Comparison of ENCODE assay signal across 23 mouse cellular contexts in genomic region chr6:88522606-88523005, GRCm38 (mm10). TPM values are rescaled to one million over a fixed set of nuclear protein-coding genes. Genes with fewer than 3 reads are reported as not detected.
DNase-seq lines count a peak whose midpoint lies in the region; ATAC-seq and TF ChIP-seq lines count a peak whose summit lies in the region.
"Had no signal": no experiment of that assay in that cellular context is flagged by ENCODE, and none has a peak within 500 bp of the region (broad histone marks: within the 10 kb centered on the region; RNA-seq: fewer than 3 reads in every experiment).

No protein-coding gene starts in this region.

- 18% methylated on average over 3 of the region's 3 CpGs for WGBS in spleen, adult 2 months

- DNase-seq in CD4-positive, CD25-positive, alpha-beta regulatory T cell, adult 2 months (ENCODE audit: low read depth, low spot score): peak; percentile 57
- DNase-seq in spleen, adult 2 months (ENCODE audit: low read depth in 1 of 2, low spot score in 2 of 2): peak in 1 of 2 experiments; percentile 17
- no peak for DNase-seq in spleen, postnatal 14 days (ENCODE audit: low spot score in 2 of 2)
- DNase-seq in left cerebral cortex, adult 11 months (ENCODE audit: low spot score): no peak
- DNase-seq in frontal cortex, postnatal 36 days (ENCODE audit: low spot score in 2 of 2): no peak
- DNase-seq: adrenal gland, postnatal 14 days; cerebellum, adult 11-12 months; cerebellum, postnatal 14 days; forebrain, postnatal 0 days; kidney, adult 8-10 months; kidney, postnatal 25 days; lung, postnatal 4 days; thymus, postnatal 4 days had no signal

- no peaks in the 10 kb centered on the region for H3K27me3 ChIP-seq in spleen, adult 2 months (ENCODE audit: control insufficient read depth, insufficient read depth, low read length)
- H3K27me3 ChIP-seq: heart, embryonic 13.5 days; lung, embryonic 15.5 days; midbrain, embryonic 12.5 days; neural tube, embryonic 13.5 days had no signal

- ATAC-seq in CD4-positive, CD25-positive, alpha-beta regulatory T cell, adult 4 months: no peak
- peak; percentile 52 for ATAC-seq in common myeloid progenitor, adult 5-6 weeks (replicated peaks; ENCODE audit: low read depth, poor library complexity, severe bottlenecking)
- peak; percentile 16 for ATAC-seq in megakaryocyte progenitor cell, adult 5-6 weeks (replicated peaks; ENCODE audit: poor library complexity)
- ATAC-seq: forebrain, postnatal 0 days; Patski had no signal

- TF ChIP-seq CTCF in spleen, adult 2 months (IDR thresholded peaks at IDR 0.05; ENCODE audit: extremely low read depth, insufficient read depth, insufficient read length, insufficient replicate concordance): no peak

- H3K4me1 ChIP-seq in spleen, adult 2 months (ENCODE audit: control insufficient read depth, insufficient read depth, insufficient read length): peaks cover 6% of the 10 kb centered on the region; the same call in 1 of the 2 replicates

- no peak overlapping the region for H3K27ac ChIP-seq in spleen, adult 2 months (ENCODE audit: insufficient read depth, low read length)
- H3K27ac ChIP-seq: forebrain, embryonic 10.5 days; heart, embryonic 13.5 days; hindbrain, embryonic 10.5 days; lung, embryonic 15.5 days; midbrain, embryonic 12.5 days; neural tube, embryonic 13.5 days had no signal

- H3K36me3 ChIP-seq in spleen, adult 2 months (ENCODE audit: control insufficient read depth, insufficient read depth, low read length): no peaks in the 10 kb centered on the region
- H3K36me3 ChIP-seq: forebrain, embryonic 10.5 days; heart, embryonic 13.5 days; hindbrain, embryonic 10.5 days; lung, embryonic 15.5 days; midbrain, embryonic 12.5 days; neural tube, embryonic 13.5 days had no signal

- peak overlapping the region; percentile 52 for H3K4me3 ChIP-seq in spleen, adult 2 months (ENCODE audit: extremely low read depth, insufficient read depth, insufficient read length)
- H3K4me3 ChIP-seq: forebrain, embryonic 10.5 days; heart, embryonic 13.5 days; hindbrain, embryonic 10.5 days; lung, embryonic 15.5 days; midbrain, embryonic 12.5 days; neural tube, embryonic 13.5 days had no signal

- no peak for TF ChIP-seq POLR2A in spleen, adult 2 months (IDR thresholded peaks at IDR 0.05; ENCODE audit: low read depth, low read length)

RNA-seq across cellular contexts. Expression of gene Sec61a1, which starts 3.9 kb away (rescaled TPM):
- polyA plus RNA-seq in CD4-positive, CD25-positive, alpha-beta regulatory T cell, adult 4 months (2017; shearing (Covaris generic)): 100 to 1,000 TPM; 183 to 268 TPM
- 147 and 172 TPM in 2 replicates for polyA plus RNA-seq in spleen, adult 2 months (2012; rRNA removed)
- 76.9 and 101 TPM in 2 replicates for total RNA-seq in common myeloid progenitor, adult 5-6 weeks (2017)
- 169 and 184 TPM in 2 replicates for total RNA-seq in megakaryocyte progenitor cell, adult 5-6 weeks (2015)
- 140 and 153 TPM in 2 replicates for total RNA-seq in megakaryocyte progenitor cell, adult 5-6 weeks (2017)

RNA-seq across cellular contexts. Expression of gene Ruvbl1, which starts 57.4 kb away (rescaled TPM):
- polyA plus RNA-seq in CD4-positive, CD25-positive, alpha-beta regulatory T cell, adult 4 months (2017; shearing (Covaris generic)): 10 to 100 TPM; 62.1 to 85.0 TPM
- polyA plus RNA-seq in spleen, adult 2 months (2012; rRNA removed): 19.3 and 25.1 TPM in 2 replicates
- 187 and 204 TPM in 2 replicates for total RNA-seq in common myeloid progenitor, adult 5-6 weeks (2017)
- total RNA-seq in megakaryocyte progenitor cell, adult 5-6 weeks (2015): 87.3 and 97.4 TPM in 2 replicates
- total RNA-seq in megakaryocyte progenitor cell, adult 5-6 weeks (2017): 195 and 222 TPM in 2 replicates
